Mouse (Mus musculus) liver, adult 2 months (tissue): Measurements from ENCODE around the gene 4930550C14Rik.

ENCODE experiments used
- CTCF ChIP-seq: fragments of 200-500 bp; IDR thresholded peaks from 2 replicates; pipeline ENCODE4 v1.5.1; 2011; ENCODE audit warnings: low read depth, low read length, control low read depth
- POLR2A ChIP-seq: fragments of 200-500 bp; IDR thresholded peaks from 2 replicates; pipeline ENCODE4 v1.6.1; 2011; ENCODE audit warnings: low read length, control low read depth; ENCODE audit not compliant: insufficient read depth; ENCODE audit errors: extremely low read depth

DNA sequence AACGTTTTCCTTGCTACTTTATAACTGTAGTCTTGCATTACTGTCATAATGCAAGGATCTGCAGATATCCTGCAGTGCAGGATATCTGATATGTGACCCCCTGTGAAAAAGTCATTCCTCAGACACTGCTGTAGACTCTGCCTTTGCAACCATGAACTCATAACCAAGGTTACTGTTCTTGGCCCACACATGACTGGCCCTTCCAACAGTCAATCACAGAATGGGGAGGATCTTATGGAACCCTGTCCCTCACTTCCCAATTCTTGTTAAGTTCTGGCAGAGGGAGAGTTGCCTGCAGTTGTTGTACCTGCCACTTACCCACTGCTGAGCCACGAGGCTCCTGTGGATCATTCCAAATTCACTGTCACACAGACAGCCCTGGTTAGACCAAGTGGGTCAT, 14.7 kb upstream of the 4930550C14Rik start:
- TF ChIP-seq CTCF (no peak), POLR2A (no peak)
